Mouse (Mus musculus) megakaryocyte-erythroid progenitor cell, adult 5-6 weeks (primary cell): ENCODE data around the gene Cntnap1. TPM values are rescaled to one million over a fixed set of nuclear protein-coding genes. Genes with fewer than 3 reads are reported as not detected.

Experiments
- ATAC-seq: replicated peaks from 2 replicates; pipeline ENCODE4 v1.8.0; 2016; ENCODE audit warnings: mild to moderate bottlenecking, inconsistent platforms; ENCODE audit not compliant: severe bottlenecking, poor library complexity, low FRiP score, low TSS enrichment
- total RNA-seq, 2 experiments: library from RNA; stranded (forward) in 1 of 2; stranded (reverse) in 1 of 2; fragments of 200-1000, 215-1000 nt in 1 of 2; fragments of >200 nt in 1 of 2; fragmentation: Nextera tagmentation in 1 of 2; gene quantifications; 2 replicates each; pipeline ENCODE4 v1.2.3; 2014 to 2017

Gene Cntnap1
- total RNA-seq, 2 experiments from 2014 or later: not detected

DNA sequence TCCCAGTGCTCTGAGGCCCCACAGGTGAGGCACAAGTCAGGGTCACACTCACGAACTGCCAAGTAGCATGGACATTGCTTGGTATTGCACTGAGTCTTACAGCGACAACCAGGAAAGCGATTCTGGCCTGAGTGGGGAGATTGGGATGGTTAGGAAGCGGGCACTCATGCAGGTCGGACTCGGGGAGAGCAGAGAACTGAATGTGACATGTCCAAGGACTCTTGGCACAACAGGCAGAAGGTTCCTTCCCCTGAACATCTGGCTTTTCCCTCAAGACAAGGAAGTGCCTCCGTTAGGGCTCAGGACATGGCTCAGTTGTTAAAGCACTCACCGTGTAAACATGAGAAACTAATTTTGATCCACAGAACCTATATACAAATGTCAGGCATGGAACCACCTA is 25.2 kb downstream of the Cntnap1 start:
- ATAC-seq: no peak

DNA sequence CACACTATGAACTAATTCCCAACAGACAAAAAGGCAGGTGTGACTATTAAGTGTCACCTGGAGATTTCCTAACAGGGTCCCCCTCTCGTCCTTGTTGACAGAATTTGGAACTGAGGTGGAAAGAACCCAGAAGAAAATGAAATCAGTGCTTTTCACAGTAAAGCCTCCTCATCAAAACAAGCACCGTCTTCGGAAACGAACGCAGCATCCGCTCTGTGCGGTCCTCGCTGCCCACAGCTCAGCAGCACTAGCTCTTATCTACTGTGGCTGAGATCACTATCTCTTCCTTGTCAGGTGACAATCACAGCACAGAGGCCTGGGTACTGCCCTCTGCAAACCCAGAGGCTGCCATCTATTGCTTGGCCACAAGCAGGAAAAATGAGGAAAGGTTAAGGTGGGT is 25.9 kb downstream of the Cntnap1 start:
- no peak for ATAC-seq

DNA sequence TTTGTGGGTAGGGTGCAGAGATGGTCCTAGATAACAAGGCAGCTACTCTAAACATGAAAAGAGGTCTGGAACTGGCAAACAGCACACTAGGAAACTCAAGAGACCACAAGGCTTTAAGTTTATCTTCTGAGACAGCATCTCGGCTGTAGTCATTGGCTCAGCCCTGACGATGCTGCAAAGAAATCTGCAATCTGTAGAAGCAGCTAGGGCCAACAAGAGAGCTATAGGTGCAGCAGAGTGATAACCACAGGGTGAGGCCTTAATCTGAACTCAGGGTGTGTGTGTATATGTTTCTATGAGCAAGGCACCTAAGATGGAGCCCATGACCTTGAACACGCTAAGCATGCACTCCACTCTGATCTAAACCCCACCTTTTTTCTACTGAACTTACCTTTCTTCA is 29.2 kb downstream of the Cntnap1 start:
- peak; percentile 79 for ATAC-seq

DNA sequence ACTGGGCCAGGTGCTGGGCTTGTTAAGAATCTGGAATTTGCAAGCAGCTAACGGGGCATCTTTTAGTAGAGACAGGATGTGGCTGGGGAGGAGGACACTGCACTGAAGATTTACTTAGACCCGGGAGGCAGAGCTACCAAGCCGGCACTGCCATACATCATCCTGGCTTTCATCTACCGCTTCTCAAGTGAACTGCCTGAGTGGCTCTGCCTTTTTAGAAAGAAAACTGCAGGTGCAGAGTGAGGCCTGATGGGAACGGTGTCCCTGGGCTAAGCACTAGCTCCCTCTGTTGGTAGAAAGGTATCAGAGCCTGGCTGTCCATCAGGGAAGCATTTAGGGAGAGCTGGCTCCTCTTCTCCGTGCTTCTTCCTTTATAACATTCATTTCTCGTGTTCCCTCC is 30.7 kb downstream of the Cntnap1 start:
- ATAC-seq: peak; percentile 70

DNA sequence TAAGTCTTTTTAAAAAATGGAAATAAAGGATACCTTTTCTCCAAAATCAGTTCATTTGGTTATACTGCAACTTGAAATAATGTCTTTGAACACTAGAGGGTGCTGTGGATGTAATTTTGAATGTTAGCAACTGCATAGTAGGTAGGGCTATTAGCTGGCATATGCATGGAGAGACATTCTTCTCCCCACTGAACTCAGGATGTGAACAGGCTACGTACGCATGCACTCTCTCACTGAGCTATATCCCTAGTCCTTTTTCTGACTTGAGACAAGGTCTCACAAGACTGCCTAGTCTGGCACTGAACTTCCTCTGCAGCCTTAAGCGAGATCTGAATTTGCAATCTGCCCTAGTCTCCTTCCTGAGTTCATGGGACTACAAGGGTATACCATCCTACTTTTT is 41.6 kb downstream of the Cntnap1 start:
- peak; percentile 71 for ATAC-seq

DNA sequence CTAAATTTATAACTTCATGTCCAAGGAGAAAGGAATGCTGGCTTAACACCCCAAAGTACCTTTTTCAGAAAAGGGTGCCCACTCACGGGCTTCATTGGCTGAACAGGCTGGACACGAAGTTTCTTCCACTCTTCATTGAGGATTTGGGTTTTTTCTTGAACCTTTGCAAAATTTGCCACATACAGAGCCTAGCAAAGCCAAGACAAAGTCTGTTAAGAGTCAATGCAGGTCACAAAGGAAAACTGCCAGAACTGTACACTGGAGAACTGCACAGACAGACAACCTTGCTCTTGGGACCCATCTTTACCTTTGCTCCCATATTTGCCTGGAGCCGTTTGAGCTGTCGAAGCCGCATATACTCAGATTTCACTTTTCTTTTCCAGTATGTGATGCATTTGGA is 46.6 kb downstream of the Cntnap1 start:
- ATAC-seq: no peak

DNA sequence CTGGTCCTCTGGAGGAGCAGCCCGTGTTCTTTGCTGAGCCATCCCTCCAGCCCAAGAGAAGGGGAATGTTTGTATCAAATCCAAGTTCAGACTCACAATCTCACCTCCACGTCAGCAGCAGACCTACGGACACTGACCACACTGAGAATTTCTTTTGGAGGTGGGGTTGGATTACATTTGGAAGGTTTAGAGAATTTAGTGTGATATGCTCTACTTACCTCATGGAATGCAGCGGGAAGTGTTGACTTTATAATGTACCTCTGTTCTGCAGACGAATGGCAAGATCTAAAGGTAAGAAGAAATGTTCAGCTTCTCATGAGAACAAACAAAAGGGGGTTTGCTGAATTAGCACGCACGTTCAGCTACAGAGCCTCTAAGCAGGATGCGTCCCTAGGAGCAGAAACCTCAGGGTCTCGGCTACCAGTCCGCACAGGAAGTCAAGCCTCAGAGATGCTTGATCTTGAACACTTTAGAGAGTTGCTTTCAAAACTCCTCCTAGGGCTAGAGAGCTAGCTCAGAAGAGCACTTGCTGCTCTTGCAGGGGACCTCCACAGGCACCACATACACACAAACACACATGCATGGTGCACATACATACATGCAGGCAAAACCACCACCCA is 48.2 kb downstream of the Cntnap1 start:
- ATAC-seq: no peak

DNA sequence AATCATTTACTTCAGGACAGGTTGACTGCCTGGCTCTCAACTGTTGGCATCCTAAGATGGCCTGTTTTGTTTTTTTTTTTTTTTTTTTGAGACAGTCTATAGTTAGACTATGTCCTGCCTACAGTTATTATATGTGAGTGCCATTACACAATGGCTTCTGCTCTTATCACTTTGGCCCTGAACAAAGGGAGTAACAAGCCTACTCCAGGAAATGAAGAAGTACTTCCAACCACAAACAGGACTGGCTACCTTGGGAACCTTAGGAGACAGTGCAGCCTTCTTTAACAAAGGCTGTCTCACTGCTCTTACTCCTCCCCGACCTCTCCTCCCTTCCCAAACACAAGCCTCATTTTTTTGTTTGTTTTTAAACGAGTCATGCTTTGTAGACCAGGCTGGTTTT is 50.5 kb downstream of the Cntnap1 start:
- no peak for ATAC-seq

DNA sequence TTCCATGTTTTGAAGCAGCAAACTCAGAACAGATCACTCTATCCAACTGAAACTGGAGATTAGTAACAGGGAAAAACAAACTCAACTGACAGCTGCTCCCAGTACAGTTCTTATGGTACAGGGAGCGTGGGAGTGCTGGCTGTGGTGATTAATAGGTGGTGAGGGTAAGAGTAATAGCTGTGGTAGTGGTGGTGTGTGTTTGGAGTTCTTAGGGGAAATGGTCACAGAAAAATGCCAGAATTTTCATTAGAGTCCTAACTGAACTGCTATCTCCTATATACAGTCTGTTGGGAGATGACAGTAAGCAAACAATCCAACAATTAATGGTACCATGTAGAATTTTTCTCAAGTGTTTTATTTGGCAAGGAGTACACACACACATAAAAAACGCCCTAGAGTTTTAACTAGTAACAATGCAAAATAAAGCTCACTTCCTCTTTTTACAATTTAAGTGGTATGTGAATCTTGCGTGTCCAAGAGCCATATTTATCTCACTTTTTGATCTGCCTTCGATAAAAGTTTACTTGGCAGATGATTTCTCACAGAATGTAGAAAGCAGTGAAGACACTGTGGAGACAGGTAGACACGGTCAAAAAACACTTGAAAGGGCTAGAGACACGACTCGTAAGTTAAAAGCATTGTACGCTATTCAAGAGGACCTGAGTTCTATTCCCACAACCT is 51.1 kb downstream of the Cntnap1 start:
- no peak for ATAC-seq

DNA sequence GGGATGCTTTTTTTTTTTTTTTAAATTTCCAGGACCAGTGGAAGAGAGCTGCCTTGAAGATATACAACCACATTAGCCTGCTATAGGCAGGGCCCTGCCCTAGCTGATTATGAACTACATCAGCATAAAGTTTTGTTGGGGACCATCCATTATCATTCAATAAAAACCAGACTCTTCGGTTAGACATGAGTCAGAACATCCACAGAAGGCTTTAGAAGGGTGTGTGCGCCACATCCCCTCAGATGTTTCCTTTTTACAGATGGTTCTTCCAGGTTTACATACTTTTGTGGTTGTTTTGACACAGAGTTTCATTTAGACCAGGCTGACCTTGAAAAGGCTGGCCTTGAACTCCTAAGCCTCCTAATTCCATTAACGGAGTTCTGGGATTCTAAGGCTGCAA is 54.0 kb downstream of the Cntnap1 start:
- no peak for ATAC-seq

DNA sequence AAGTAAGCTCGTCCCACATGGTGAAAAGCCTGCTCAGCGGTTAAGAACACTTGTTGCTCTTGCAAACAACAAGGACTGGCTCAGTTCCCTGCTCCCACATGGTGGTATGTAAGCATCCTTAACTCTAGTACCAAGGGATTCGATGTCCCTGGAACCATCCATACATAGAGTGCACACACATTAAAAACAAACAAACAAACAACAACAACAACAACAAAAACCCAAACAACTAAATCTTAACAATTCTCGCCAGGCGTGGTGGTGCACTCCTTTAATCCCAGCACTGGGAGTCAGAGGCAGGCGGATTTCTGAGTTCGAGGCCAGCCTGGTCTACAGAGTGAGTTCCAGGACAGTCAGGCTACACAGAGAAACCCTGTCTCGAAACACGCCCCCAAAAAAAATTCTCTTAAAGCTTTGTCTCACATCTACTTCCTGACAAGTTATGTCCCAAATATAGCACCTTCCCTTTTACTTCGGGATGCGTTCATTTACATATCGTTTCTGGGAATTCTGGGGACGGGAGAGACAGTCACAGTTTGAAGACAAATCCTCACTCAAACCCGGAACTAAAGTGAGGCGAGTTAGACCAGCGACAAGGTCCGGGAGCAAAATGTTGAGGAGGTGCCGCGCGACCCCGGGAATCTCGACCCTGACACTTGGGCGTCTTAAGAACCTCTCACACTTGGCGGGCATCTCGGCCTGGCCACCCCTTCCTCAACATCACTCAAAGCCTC is 55.2 kb downstream of the Cntnap1 start:
- no peak for ATAC-seq

DNA sequence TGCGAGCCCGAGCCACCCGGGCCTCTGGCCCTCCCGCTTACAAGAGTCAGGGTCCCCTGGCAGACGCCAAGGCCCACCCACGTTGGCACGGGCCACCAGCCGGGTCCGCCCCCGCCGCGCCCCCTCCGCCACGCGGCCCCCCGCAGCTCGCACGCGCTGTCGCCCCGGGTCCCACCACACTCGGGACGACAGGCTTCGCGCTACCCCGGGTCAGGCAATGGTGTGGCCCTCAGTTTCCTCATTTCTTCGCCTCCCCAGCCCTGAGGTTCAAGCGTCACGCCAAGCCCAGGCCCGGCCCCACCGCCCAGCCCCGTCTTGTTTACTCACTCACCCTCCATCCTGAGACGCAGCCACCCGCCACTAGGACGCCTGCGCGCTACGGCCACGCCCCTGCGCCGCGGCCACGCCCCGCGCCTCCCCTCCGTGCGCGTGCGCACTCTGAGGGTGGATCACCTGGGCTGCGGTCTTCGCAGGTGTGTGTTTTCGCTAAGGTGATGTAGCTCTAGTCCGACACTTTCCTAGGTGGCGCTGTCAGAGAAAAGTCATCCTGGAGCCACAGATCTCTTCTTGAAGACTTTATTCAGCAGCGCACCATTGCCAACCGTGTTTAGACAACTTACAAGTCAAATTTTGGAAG is 55.9 kb downstream of the Cntnap1 start, which contains the start of gene Ezh1:
TSS of gene Ezh1 (minus strand) at position 399 of the 637 bp plus-strand sequence.
- ATAC-seq: peak; percentile 90

DNA sequence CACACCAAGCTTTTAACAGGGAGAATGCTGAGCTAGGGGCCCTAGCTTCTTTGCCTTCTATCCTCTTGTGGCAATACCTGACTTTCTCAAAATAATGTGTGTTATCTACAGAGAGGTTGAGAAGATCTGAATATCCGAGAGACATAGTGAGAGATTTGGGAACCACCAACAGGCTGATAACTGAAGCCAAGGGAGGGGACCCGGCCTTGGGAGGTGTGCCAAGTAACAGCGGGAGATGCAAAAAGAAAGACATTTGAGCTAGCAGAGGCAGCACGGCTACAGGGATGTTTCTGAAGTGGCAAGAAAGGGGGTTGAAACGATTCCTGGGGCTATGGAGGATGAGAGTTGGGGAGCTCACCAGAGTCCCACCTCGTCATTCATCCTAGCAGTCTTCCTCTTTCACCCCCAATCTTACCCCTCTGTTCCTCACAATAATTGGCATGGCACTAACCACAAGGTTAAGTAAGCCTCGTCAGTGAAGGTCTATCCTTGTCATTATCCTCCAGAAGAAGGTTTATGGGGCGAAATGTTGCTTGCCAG is 59.1 kb downstream of the Cntnap1 start:
- ATAC-seq: no peak

DNA sequence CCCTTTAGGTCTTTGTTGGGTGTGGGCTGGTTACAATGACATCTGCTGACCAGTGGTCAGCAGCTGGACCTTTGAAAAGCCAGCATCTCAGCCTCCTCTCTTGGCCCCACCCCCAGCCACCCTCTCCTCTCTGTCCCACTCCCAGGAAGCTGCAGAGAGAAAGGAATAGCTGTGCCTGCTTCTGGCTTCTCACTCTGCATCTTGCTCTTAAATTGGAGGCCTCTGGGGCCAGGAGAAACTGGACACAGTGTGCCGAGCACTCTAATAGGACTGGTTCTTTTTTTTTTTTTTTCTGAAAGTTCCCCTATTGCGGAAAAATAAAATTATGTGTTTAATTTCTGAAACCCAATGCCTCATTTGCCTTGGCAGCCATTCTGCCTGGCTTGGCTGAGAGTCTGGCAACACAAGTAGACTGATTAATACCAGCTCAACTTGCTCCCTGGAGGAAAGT is 59.8 kb downstream of the Cntnap1 start:
- ATAC-seq: no peak

DNA sequence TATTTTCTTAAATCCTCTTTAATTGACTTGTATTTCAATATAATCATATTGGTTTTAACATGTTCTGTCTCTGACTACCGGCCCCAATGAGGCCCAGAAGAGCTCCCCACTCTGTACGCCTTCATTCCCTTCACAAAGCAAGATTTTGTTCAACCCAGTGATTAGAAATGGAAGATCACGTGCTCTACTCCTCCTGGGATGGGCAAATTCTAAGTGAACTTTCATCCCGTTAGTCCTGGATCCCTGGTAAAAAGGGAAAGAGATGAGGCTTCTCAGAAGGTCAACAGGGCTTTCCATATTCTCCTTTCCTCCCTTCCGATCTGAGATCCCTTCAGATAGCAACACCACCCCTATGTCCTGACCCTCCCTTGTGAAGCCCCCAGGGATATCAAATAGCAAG is 60.2 kb downstream of the Cntnap1 start:
- ATAC-seq: no peak

DNA sequence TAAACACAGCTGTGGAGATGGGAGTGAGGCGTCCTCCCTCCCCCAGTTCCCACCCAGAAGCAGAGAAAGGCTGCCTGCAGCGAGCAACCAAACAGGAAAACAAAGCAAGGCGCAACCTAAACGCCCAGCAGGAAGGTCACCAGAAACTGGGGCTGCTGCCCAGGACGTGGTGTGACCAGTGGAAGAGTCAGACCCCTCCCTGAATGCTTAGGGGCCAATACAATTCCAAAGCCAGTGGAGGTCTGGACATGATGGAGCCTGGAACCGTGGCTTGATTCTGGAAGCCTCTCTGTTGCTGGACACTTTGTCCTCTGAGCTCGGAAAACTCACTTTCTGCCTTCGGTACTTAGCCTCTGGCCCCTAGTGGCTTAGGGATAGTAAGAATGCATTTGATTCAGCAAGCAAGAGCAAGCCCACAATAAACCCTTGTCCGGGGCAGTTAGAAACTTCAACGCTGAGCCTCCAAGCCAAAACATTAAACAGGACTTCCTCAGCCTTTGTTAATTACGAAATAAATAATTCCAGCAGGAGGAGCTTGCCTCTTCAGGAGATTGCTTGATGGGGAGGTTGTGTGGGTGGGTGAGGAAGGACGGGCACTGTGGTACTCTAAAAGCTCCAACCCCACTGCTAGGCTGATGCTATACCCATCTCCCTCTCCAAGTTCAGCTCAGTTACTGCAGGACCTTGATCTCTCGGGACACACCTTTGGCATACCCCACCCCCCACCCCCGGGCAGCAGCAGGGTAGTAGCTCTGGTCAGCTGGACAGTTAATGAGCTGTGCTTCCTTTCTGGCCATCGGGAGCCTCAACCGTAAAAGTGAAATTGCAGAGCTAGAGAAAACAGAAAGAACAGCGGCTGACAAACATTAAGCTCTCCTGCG is 60.9 kb downstream of the Cntnap1 start:
- ATAC-seq: no peak

DNA sequence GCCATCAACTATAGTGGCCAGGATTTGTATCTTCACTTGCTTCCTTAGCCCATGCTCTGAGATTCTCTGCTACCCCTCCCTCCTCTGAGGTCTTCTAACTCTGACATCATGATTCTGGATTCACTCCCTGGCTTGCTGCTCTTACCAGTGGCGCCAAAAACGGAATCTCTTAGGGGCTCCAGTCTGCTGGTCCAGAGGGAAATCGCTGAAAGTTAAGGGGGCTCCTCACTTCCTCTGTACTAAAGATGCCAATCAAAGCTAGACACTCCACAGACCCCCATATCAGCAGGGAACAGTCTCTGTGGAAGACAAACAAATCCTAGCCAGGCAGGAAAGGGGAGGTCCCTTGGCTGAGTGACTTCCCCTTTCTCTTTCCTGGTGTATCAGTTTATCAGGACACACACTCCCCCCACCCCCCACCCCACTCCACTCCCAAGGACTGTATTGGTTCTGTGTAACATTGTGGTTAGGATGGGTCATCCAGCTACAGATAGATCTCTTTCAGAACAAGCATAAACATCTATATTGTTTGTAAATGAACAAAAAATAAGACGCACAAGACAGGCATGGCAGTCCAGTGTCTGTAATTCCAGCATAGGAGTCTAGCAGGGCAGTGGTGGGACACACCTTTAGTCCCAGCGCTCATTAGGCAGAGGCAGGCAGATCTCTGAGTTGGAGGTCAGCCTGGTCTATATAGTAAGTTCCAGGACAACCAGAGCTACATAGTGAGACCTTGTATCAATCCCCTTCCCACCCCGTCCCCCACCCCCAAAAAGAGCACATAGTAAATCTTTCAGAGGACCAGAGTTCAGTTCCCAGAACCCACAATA is 61.9 kb downstream of the Cntnap1 start:
- ATAC-seq: 0 out of 2 replicates have a peak, but pooled peaks have one; percentile 14

DNA sequence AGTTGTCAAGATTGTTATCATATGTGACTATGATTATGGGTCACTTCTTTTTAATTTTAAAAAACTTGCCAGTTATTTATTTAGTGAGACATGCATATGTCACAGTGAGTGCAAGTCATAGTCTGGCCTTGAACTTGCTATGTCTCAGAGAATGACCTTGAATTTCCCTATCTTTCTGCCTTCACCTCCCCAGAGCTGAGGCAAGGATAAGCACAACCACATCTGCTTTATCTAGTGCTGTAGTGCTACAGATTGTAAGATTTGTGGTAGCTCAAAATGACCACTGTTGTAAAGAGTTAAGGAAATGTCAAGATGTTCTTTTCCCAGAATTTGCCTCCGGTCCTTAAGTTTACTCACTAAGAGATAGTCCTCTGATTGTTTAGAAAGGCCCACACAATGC is 62.9 kb downstream of the Cntnap1 start:
- no peak for ATAC-seq
